Mouse (Mus musculus) splenic B cell, adult 2 months (primary cell): ENCODE measurements around the gene Eml3.
"Not testable (repeated sequence)": the region's sequence is repeated elsewhere in the genome, so short reads cannot be mapped to it uniquely, and the experiment has no call there.

Source experiments
- DNase-seq: peaks from one replicate; pipeline ENCODE4 v3.0.0-alpha.2; 2011; ENCODE audit warnings: low read depth, low spot score
- H3K27me3 ChIP-seq: 2 replicates; pipeline ENCODE4 v1.6.1; 2012; ENCODE audit warnings: mild to moderate bottlenecking, low read length, moderate library complexity, mixed read lengths; ENCODE audit not compliant: control insufficient read depth, poor library complexity, insufficient read depth, severe bottlenecking
- H3K36me3 ChIP-seq: 2 replicates; pipeline ENCODE4 v1.6.1; 2012; ENCODE audit warnings: mild to moderate bottlenecking, low read length, moderate library complexity, mixed read lengths; ENCODE audit not compliant: control insufficient read depth, poor library complexity, insufficient read depth, severe bottlenecking

The Eml3 gene

DNA sequence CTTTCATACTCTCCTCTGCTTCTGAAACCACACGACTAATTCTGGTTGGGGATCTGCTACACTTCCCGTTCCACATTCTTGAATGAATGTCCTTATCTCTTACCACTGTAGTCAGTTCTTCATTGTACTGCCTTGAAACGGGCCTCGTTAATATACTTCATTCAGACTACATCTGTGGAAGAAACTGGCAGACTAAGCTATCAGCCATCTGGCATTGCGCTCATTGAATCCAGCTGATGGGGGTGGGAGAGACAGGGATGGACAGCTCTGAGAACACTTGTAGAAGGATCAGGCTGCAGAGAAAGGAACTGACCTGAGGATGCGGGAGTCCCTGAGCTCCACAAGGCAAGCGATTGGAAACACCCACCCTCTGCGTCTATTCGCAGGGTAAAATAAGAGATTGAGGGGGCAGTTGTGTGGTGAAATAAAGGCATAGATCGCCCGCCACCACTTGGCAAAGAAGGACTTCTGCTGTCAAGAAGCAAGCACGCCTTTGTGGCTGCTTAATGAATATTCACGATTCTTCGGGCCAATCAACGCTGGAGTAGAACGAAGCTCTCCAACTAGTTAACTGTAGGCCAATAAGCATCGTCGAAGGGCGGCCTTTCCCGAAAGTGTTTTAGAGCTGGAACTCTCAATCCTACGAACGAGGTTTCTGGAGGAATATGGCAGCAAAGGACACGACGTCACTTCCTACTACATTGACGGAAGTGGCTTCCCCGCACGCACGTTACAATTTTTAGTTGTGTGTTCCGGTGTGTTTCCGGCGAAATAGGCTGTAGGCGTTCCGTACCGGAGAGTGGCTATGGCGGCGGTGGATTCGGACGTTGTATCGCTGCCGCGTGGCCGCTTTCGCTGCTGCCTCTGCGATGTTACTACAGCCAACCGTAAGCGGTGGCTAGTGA is 24.0 kb downstream of the Eml3 start, which contains the start of gene Tut1:
Gene Tut1 (plus strand): TSS at position 713 of the 905 bp plus-strand sequence.
- DNase-seq: peak; percentile 97
- H3K36me3 ChIP-seq: peaks cover 19% of the 10 kb centered on the region
- H3K27me3 ChIP-seq: no peaks in the 10 kb centered on the region

DNA sequence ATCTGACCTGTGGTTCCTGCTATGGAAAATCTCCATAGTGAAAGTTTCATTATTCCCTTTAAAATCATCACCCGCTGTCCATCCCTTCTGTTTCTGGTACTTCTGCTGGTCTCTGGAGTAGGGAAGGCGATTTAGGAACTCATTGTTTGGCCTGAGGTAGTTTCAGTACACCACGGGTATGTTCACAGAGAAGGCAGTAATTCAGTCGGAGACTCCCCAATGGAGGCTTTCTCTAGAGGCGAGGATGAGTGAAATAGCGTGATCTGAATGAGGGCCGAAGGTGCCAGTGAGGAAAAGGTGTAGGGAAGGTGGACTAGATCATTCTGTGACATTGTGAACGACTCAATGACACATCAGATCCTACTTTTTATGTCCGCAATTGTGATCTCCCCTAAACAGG is 24.8 kb downstream of the Eml3 start:
- DNase-seq: peak; percentile 19
- Histone ChIP-seq H3K27me3 (no peaks in the 10 kb centered on the region), H3K36me3 (peaks cover 22% of the 10 kb centered on the region)

DNA sequence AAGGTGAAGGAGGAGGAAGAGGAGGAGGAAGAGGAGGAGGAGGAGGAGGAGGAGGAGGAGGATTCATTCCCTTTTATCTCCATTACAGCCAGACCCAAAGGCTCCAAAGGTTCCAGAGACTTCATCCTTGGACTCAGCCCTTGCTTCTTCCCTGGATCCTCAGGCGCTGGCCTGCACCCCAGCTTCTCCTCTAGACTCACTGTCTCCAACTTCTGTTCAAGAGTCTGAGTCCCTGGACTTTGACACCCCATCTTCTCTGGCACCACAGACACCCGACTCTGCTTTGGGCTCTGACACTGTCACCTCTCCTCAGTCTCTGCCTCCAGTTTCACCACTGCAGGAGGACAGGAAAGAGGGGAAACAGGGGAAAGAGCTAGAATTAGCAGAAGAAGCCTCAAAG is 32.9 kb downstream of the Eml3 start:
- H3K27me3 ChIP-seq: no peaks in the 10 kb centered on the region
- no peak for DNase-seq

DNA sequence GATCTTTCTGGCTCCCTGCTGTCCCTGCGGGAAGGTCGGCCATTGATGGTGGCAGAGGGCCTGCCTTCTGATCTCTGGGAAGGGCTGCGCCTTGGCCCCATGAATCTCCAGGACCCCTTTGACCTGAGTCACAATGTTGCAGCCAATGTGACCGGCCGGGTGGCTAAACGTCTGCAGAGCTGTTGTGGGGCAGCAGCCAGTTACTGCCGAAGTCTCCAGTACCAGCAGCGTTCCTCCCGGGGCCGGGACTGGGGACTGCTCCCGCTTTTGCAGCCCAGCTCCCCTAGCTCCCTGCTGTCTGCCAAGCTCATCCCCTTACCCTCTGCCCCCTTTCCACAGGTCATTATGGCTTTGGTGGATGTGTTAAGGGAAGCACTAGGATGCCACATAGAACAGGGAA is 35.7 kb downstream of the Eml3 start:
- Histone ChIP-seq H3K27me3 (no peaks in the 10 kb centered on the region), H3K36me3 (peaks cover 16% of the 10 kb centered on the region)
- DNase-seq: no peak

More for the DNA sequence above, 32.9 kb downstream of the Eml3 start:
- H3K36me3 ChIP-seq: peaks cover 16% of the 10 kb centered on the region

DNA sequence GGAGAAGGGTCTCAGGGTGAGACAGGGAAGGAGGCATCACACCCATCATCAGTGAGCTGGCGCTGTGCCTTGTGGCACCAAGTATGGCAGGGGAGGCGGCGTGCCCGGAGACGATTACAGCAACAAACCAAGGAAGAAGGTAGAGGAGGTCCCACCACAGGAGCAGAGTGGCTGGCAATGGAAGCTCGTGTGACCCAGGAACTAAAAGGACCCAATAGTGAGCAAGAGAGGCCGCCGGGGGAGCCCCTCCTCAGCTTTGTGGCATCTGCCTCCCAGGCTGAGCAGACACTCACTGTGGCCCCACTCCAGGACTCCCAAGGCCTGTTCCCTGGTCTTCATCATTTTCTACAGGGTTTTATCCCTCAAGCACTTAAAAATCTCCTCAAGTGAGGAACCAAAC is 36.4 kb downstream of the Eml3 start:
- no peak for DNase-seq
- peaks cover 17% of the 10 kb centered on the region for H3K36me3 ChIP-seq
- H3K27me3 ChIP-seq: no peaks in the 10 kb centered on the region

DNA sequence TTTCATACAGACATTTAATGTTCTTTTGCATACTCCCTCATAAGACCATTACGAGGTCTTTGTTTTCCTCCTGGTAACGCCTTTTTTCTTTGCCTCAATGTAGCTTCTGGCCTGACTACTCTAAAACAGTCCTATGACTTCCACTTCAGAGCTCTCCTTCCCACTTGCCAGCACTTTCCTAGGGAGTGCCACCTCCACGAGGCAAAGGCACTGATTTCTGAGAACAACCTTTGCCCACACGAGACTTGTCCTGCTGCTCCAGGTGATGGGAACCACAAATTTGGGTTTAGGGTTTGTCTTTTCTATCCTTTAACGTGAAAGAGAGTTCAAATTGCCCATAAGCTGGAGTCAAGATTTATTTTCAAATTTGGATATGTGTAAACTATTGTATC is 36.8 kb downstream of the Eml3 start:
- Histone ChIP-seq H3K27me3 (no peaks in the 10 kb centered on the region), H3K36me3 (peaks cover 18% of the 10 kb centered on the region)
- DNase-seq: no peak

DNA sequence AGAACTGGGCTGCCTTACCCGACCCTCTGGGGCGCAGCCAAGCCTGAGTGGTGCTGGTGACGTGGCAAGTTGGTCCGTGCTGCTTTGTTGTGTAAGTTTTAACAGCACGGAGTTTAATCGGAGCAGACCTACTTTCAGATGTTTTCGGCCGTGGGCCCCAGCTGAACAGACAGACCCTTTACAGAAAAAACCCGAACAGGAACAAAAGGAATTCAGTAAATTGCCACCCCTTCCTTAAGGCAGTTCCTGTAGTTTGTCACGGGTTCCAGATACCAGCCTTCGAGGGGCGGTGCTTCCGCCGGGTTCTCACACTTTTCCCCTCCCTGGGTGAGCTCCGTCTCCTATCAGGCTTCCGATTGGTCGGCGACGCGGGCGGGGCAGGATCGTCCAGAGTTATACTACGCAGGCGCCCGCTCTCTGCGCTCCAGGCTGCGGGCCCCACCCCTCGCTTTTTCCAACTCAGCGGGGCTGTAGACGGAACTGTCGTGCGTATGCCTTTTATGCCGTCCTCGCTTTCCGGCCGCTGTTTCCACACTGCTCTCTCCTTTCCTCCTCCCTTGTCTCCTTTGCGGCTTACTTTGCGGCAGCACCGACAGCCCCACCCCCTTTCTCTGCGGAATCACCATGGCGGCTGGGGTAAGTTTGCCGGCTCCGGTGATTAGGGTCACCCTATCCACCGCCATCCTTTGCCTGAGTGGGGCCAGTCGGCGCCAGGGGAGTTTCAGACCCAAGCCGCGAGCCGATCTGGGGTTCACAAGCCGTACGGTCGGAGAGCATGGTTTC is 37.4 kb downstream of the Eml3 start, which contains the start of gene Eef1g:
Gene Eef1g (plus strand): TSS at position 452 of the 783 bp plus-strand sequence.
- Histone ChIP-seq H3K36me3 (peaks cover 22% of the 10 kb centered on the region), H3K27me3 (no peaks in the 10 kb centered on the region)
- DNase-seq: peak; percentile 99

DNA sequence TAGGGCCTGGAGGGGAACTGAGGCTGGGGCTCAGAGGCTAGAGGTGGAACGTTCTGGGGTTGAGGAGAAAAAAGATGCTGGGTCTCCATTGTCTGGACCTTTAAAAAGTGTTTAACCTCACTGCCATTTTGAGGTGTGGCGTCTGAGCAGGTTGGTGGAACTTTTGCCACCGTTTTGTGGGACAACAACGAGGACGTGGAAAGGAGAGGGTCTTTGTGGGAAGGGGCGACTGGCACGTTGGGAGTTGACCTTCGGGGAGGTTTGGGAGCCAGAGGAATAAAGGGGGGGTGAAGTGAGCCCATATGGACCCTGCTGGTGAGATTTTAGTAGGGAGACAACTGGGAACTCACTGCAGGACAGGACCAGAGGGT is 38.0 kb downstream of the Eml3 start:
- Histone ChIP-seq H3K36me3 (peaks cover 26% of the 10 kb centered on the region), H3K27me3 (no peaks in the 10 kb centered on the region)
- no peak for DNase-seq

DNA sequence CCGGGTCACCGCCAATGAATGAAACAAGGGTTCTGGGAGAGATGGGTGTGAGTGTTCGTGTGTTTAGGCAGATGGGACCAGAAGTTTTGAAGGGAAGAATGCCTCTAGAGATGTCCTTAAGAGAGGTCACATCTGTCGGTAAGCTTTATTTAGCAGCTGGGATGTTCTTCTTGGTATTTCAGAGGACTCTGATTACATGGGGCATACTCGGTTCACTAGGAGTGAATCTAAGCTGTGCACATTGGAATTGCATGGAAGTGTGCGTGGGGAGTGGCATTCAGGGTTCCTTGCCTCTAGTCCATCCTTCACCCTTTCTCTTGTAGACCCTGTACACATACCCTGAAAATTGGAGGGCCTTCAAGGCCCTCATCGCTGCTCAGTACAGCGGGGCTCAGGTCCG is 38.5 kb downstream of the Eml3 start:
- DNase-seq: no peak
- H3K27me3 ChIP-seq: no peaks in the 10 kb centered on the region
- peaks cover 27% of the 10 kb centered on the region for H3K36me3 ChIP-seq

DNA sequence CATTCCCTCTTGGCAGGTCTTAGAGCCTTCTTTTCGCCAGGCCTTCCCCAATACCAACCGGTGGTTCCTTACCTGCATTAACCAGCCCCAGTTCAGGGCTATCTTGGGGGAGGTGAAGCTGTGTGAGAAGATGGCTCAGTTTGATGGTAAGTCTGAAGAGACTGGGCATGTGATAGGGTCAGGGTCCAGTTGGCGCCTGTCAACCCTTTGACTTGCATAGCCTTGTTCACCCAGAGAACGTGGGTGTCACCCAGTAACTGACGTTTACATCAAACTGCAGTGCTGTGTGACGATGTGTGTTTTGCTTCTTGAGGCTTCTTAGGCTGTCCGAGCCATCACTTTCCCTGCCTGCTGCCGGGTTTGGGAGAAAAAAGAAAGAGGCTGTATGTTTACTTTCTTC is 43.1 kb downstream of the Eml3 start:
- DNase-seq, H3K27me3 ChIP-seq: not testable (repeated sequence)
- peaks cover 33% of the 10 kb centered on the region for H3K36me3 ChIP-seq

DNA sequence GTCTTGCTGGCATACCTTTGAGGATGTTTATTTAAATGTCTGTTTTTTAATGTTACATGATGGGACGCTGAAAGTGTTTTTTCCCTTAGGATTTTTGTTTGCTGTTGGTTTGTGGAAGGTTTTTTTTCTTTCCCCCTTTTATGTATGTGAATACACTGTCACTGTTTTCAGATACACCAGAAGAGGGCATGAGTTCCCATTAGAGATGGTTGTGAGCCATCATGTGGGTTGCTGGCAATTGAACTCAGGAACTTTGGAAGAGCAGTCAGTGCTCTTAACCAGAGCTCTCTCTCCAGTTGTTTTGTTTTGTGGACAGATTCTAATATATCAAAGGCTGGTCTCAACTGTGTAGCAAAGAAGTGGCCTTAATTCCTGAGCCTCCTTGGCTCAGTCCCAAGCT is 45.3 kb downstream of the Eml3 start:
- DNase-seq: no peak
- peaks cover 35% of the 10 kb centered on the region; the same call in 1 of the 2 replicates for H3K36me3 ChIP-seq

DNA sequence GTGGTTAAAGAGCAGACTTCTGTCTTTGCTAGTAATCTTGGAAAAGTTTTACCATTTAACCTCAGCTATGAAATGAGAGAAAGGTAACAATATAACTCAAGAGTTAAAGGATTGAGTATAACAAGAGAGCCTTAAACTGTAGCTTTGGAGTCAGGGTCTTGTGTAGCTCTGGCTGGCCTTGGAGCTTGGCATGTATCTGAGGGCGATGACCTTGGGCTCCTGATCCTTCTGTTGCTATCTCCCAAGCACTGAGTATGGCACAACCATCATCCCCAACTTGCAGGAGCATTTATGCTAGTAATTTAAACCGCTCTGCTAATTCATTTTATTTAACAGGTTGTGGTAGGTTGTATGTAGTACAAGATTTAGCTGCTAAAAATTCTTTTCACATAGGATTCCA is 46.1 kb downstream of the Eml3 start:
- no peaks in the 10 kb centered on the region for H3K27me3 ChIP-seq
- peaks cover 30% of the 10 kb centered on the region; the same call in 1 of the 2 replicates for H3K36me3 ChIP-seq
- DNase-seq: no peak

More for the DNA sequence above, 45.3 kb downstream of the Eml3 start:
- no peaks in the 10 kb centered on the region for H3K27me3 ChIP-seq

DNA sequence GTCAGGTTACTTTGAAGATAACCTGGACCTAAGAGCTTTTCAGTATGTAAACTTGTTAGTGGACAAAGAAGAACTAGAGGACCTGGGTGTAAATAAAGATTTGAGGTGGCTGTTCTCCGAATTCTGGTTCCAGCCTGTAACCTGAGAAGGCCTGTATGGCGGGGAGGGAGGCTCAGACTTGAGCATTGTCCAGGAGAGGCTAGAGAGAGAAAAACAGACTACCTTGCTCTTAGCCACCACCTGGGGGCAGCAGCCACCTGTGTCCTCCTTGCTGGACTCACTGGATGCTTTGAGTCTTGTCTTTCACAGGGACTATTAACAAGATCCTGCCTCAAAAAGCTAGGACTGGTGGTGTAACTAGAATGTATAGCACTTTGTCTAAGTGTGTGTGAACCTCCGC is 47.2 kb downstream of the Eml3 start:
- Histone ChIP-seq H3K36me3 (peaks cover 24% of the 10 kb centered on the region; the same call in 1 of the 2 replicates), H3K27me3 (no peaks in the 10 kb centered on the region)
- DNase-seq: peak; percentile 87

DNA sequence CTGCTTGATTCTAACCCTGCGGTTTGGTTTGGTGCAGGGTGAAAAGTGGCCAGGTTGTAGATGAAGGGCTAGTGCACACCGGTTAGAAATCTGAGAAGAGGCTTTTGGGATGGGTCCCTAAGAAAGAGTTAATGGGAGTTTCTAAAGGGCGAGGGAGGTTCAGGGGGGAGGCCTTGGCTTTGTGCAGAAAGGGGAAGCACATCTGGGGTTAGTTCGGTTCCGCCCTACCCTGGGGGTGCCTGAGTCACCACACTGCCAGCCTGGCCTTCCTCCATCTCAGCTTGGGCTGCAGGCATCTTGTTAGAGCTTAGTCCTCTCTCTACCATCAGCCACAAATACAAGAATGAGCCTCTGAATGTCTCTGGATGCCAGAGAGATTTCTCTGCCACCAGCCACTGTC is 51.4 kb downstream of the Eml3 start:
- Histone ChIP-seq H3K27me3 (no peaks in the 10 kb centered on the region), H3K36me3 (peaks cover 9% of the 10 kb centered on the region; the same call in 1 of the 2 replicates)
- peak; percentile 73 for DNase-seq
